Mouse (Mus musculus): ENCODE measurements at regions not wholly inside any gene's neighbourhood (a gene's known extent, or its start where the extent isn't known, plus 50 kb on each side); places are given as distances from the start of the nearest gene placed in this dataset.
"Not testable (repeated sequence)": the region's sequence is repeated elsewhere in the genome, so short reads cannot be mapped to it uniquely, and the experiment has no call there.

GRCm38 (mm10) chr4:71390444-71390843 lies 367.3 kb downstream of the Gm11232 start:
- DNase-seq, result no peak

- DNase-seq, result no peak
These were observed 388.5 kb downstream of the Gm11232 start for GRCm38 (mm10) chr4:71369276-71369675.

- no peak for DNase-seq
These were observed 394.0 kb downstream of the Gm11232 start for GRCm38 (mm10) chr4:71363761-71364160.

- DNase-seq, result no peak
These were observed 400.1 kb downstream of the Gm11232 start for GRCm38 (mm10) chr4:71357626-71358025.

GRCm38 (mm10) chr4:71356714-71357113 lies 401.1 kb downstream of the Gm11232 start:
- DNase-seq, result no peak

- DNase-seq, result no peak
These were observed 401.5 kb downstream of the Gm11232 start for GRCm38 (mm10) chr4:71356310-71356709.

GRCm38 (mm10) chr4:71351880-71352279 lies 405.9 kb downstream of the Gm11232 start:
- no peak for DNase-seq

GRCm38 (mm10) chr4:71343068-71343467 lies 414.7 kb downstream of the Gm11232 start:
- DNase-seq, result no peak

GRCm38 (mm10) chr4:71338582-71338981 lies 419.2 kb downstream of the Gm11232 start:
- no peak for DNase-seq

- DNase-seq, result no peak
These were observed 425.1 kb downstream of the Gm11232 start for GRCm38 (mm10) chr4:71332672-71333071.

GRCm38 (mm10) chr4:71332018-71332417 lies 425.7 kb downstream of the Gm11232 start:
- peak; percentile 5 for DNase-seq

GRCm38 (mm10) chr4:71316605-71317004 lies 441.2 kb downstream of the Gm11232 start:
- no peak for DNase-seq

- DNase-seq, result no peak
These were observed 450.6 kb downstream of the Gm11232 start for GRCm38 (mm10) chr4:71307176-71307612.

- no peak for DNase-seq
These were observed 451.1 kb downstream of the Gm11232 start for GRCm38 (mm10) chr4:71306690-71307089.

GRCm38 (mm10) chr4:71295716-71296115 lies 462.0 kb downstream of the Gm11232 start:
- not testable (repeated sequence) for DNase-seq

- DNase-seq, result peak; percentile 66
These were observed 466.0 kb downstream of the Gm11232 start for GRCm38 (mm10) chr4:71291741-71292149.

GRCm38 (mm10) chr4:71291111-71291740 lies 466.5 kb downstream of the Gm11232 start:
- DNase-seq, result peak; percentile 55

GRCm38 (mm10) chr4:71283147-71283546 lies 474.6 kb downstream of the Gm11232 start:
- no peak for DNase-seq

GRCm38 (mm10) chr4:71279710-71280109 lies 478.1 kb downstream of the Gm11232 start:
- no peak for DNase-seq

- no peak for DNase-seq
These were observed 497.9 kb downstream of the Gm11232 start for GRCm38 (mm10) chr4:71259897-71260296.

GRCm38 (mm10) chr4:71230497-71230872 lies 527.3 kb downstream of the Gm11232 start:
- no peak for DNase-seq

GRCm38 (mm10) chr4:71229796-71230496 lies 527.8 kb downstream of the Gm11232 start:
- no peak for DNase-seq

- no peak for DNase-seq
These were observed 531.1 kb downstream of the Gm11232 start for GRCm38 (mm10) chr4:71226653-71227052.

GRCm38 (mm10) chr4:71218060-71218459 lies 539.7 kb downstream of the Gm11232 start:
- DNase-seq, result no peak

GRCm38 (mm10) chr4:71187801-71188200 lies 570.0 kb downstream of the Gm11232 start:
- DNase-seq, result no peak
